Mouse (Mus musculus) midbrain, embryonic 16.5 days (tissue): ENCODE data around the gene Rcor2. TPM values are rescaled to one million over a fixed set of nuclear protein-coding genes. Genes with fewer than 3 reads are reported as not detected.
A peak's percentile ranks its signal among the peaks of the same experiment; 100 is the strongest.

Source experiments
- ATAC-seq: fragments of 200-750 bp; cut with Nextera tagmentation; 2 replicates; pipeline ENCODE4 v1.8.0; 2017; ENCODE audit warnings: moderate TSS enrichment
- H3K27ac ChIP-seq: fragments of 300-500 bp; sonication (generic); 2 replicates; pipeline ENCODE4 v1.5.1; 2014; ENCODE audit warnings: mild to moderate bottlenecking, low read length, mixed read lengths
- H3K27me3 ChIP-seq: fragments of 300-500 bp; sonication (generic); 2 replicates; pipeline ENCODE4 v1.6.1; 2014; ENCODE audit warnings: low read depth, low read length, mixed read lengths; ENCODE audit not compliant: control insufficient read depth, insufficient read depth
- H3K36me3 ChIP-seq: fragments of 300-500 bp; sonication (generic); 2 replicates; pipeline ENCODE4 v1.6.1; 2014; ENCODE audit warnings: mild to moderate bottlenecking, low read length, moderate library complexity, mixed read lengths; ENCODE audit not compliant: control insufficient read depth, insufficient read depth
- H3K4me1 ChIP-seq: fragments of 300-500 bp; sonication (generic); 2 replicates; pipeline ENCODE4 v1.6.1; 2014; ENCODE audit warnings: mild to moderate bottlenecking, low read length, mixed read lengths; ENCODE audit not compliant: control insufficient read depth, insufficient read depth
- H3K4me2 ChIP-seq: fragments of 300-500 bp; sonication (generic); 2 replicates; pipeline ENCODE4 v1.6.1; 2014; ENCODE audit warnings: mild to moderate bottlenecking, low read length, mixed read lengths
- H3K4me3 ChIP-seq: fragments of 300-500 bp; sonication (generic); 2 replicates; pipeline ENCODE4 v1.5.1; 2014; ENCODE audit warnings: low read depth, mild to moderate bottlenecking, low read length, moderate library complexity, mixed read lengths
- H3K9ac ChIP-seq: fragments of 300-500 bp; sonication (generic); 2 replicates; pipeline ENCODE4 v1.6.1; 2014; ENCODE audit warnings: low read depth, low read length, mixed read lengths
- H3K9me3 ChIP-seq: fragments of 300-500 bp; sonication (generic); replicated peaks from 2 replicates; pipeline ENCODE4 v1.6.1; 2014; ENCODE audit warnings: mild to moderate bottlenecking, low read length, mixed read lengths; ENCODE audit not compliant: control insufficient read depth, poor library complexity, severe bottlenecking
- WGBS: fragments of 180-500 bp; shearing (Covaris S2); extraction: QIAGEN DNeasy Blood & Tissue Kit; methylation state at CpG from one replicate; pipeline ENCODE4 v1.1.7; 2014; 5-methylcytosine and 5-hydroxymethylcytosine counted together
- polyA plus RNA-seq: library from polyadenylated mRNA; unstranded; fragments of >200 nt; fragmentation: Nextera tagmentation; extraction: Ambion mirVana; gene quantifications from 2 replicates; pipeline ENCODE4 v1.2.1, GENCODE M21; 2015

Rcor2 gene
- polyA plus RNA-seq, 1 experiment from 2014 or later, result 17.9 TPM

- Histone ChIP-seq H3K36me3 (no peaks in the 10 kb centered on the region), H3K27me3 (no peaks in the 10 kb centered on the region), H3K4me2 (no peak overlapping the region), H3K4me1 (peaks cover 15% of the 10 kb centered on the region), H3K9me3 (no peaks in the 10 kb centered on the region), H3K27ac (no peak overlapping the region), H3K4me3 (no peak overlapping the region), H3K9ac (no peak overlapping the region)
- 92% methylated on average over 3 of the region's 3 CpGs for WGBS
- ATAC-seq, result no peak
Observed at GRCm38 (mm10) chr19:7261964-7262363, 5.2 kb upstream of the Rcor2 start.

DNA sequence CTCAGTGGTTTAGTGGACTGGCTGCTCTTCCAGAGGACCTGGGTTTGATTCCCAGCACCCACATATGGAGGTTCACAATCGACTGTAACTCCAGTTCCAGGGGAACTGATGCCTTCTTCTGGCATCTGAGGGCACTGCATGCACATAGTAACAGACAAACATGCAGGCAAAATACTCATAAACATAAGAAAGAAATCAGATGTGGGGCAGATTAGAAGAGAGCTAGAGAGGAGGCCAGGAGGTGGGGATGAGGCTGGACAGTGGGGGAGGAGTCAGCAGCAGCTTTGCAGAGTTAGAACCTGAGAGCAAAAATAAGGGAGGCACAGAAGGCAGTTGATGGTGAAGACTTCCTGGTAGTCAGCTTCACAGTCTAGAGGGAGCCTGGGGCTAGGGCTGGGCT lies 4.5 kb upstream of the Rcor2 start:
- no peaks in the 10 kb centered on the region for H3K9me3 ChIP-seq
- ATAC-seq, result no peak
- no peaks in the 10 kb centered on the region for H3K36me3 ChIP-seq
- WGBS, result 96% methylated on average over 1 of the region's 1 CpGs
- no peak overlapping the region for H3K4me3 ChIP-seq
- no peak overlapping the region for H3K27ac ChIP-seq
- peaks cover 21% of the 10 kb centered on the region for H3K4me1 ChIP-seq
- no peak overlapping the region for H3K9ac ChIP-seq
- no peaks in the 10 kb centered on the region for H3K27me3 ChIP-seq
- no peak overlapping the region for H3K4me2 ChIP-seq

DNA sequence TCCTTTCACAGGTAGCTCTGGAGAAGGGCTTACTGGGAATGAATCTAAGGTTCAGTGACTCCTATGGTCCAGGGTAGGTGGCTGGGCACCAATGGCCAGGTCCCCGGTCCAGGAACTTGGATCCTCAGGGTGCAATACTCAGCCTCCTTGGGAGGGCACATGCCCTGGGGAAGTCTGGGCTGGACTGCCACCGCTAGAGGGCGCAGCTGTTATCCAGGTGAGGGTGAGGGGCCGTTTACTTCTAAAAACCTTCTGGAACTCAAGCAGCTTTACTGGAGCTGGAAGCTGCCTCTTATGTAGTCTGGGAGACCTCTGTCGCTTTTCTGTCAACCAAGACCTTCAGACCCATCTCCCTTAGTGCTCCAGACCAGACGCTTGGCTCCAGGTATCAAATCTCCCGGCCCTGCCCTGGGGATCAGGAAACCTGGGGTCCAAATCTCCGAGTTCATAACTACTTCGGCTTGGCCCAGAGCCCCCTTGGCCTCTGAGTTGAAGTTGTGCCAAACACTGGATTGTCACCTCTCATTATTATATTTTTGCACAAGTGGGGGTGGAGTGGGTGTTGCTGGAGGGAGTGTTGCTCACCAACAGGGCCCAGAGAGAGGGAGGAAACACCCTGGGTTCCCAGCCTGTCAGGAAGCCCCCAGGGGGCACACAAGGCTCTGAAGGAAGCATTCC lies 2.9 kb upstream of the Rcor2 start:
- Histone ChIP-seq H3K4me1 (peaks cover 27% of the 10 kb centered on the region), H3K9me3 (no peaks in the 10 kb centered on the region), H3K9ac (no peak overlapping the region), H3K4me2 (no peak overlapping the region), H3K4me3 (no peak overlapping the region), H3K27ac (no peak overlapping the region), H3K36me3 (no peaks in the 10 kb centered on the region), H3K27me3 (no peaks in the 10 kb centered on the region)
- ATAC-seq, result no peak
- 20% methylated on average over 9 of the region's 9 CpGs for whole genome bisulfite sequencing

- no peaks in the 10 kb centered on the region for H3K36me3 ChIP-seq
- H3K4me1 ChIP-seq, result peaks cover 32% of the 10 kb centered on the region
- 12% methylated on average over 5 of the region's 6 CpGs for WGBS
- ATAC-seq, result no peak
- H3K4me3 ChIP-seq, result no peak overlapping the region
- H3K9ac ChIP-seq, result no peak overlapping the region; the same call in 1 of the 2 replicates
- H3K27me3 ChIP-seq, result no peaks in the 10 kb centered on the region
- no peak overlapping the region for H3K4me2 ChIP-seq
- H3K27ac ChIP-seq, result peak overlapping the region; percentile 93
- no peaks in the 10 kb centered on the region for H3K9me3 ChIP-seq
Observed at GRCm38 (mm10) chr19:7264766-7265331, 2.3 kb upstream of the Rcor2 start.

- no peak overlapping the region for H3K4me2 ChIP-seq
- ATAC-seq, result no peak
Observed at GRCm38 (mm10) chr19:7265478-7266191, 1.5 kb upstream of the Rcor2 start.

DNA sequence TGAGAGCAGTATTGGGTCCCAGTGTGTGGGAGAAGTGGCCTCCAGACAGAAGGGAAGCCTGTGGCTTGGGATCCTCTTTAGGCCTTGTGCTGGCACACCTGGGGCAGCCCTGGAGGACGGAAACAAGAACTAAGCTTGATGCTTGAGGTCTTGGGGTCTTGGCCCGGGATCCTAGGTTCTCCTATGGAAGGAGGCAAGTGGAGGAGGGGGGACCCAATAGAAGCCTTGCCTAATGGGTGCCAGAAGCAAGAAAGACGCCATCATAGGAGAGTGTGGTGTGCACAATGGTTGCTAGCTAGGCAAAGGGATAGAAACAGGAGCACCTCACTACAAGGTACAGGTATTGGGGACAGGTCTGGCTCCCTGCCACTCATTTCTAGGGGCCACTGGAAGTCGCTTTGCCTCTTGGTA lies 699 bp upstream of the Rcor2 start:
- H3K9me3 ChIP-seq, result no peaks in the 10 kb centered on the region
- H3K4me2 ChIP-seq, result peak overlapping the region; percentile 64; the same call in 1 of the 2 replicates
- WGBS, result 25% methylated on average over 4 of the region's 4 CpGs
- peaks cover 45% of the 10 kb centered on the region for H3K4me1 ChIP-seq
- H3K27me3 ChIP-seq, result no peaks in the 10 kb centered on the region
- no peak overlapping the region; the same call in 1 of the 2 replicates for H3K9ac ChIP-seq
- no peak for ATAC-seq
- no peaks in the 10 kb centered on the region for H3K36me3 ChIP-seq
- no peak overlapping the region for H3K4me3 ChIP-seq
- H3K27ac ChIP-seq, result peak overlapping the region; percentile 93

More at GRCm38 (mm10) chr19:7265478-7266191, 1.5 kb upstream of the Rcor2 start:
- peak overlapping the region; percentile 93 for H3K27ac ChIP-seq
- peak overlapping the region; percentile 43 for H3K9ac ChIP-seq
- no peaks in the 10 kb centered on the region for H3K9me3 ChIP-seq
- H3K36me3 ChIP-seq, result no peaks in the 10 kb centered on the region
- H3K4me3 ChIP-seq, result no peak overlapping the region
- H3K27me3 ChIP-seq, result no peaks in the 10 kb centered on the region
- WGBS, result 11% methylated on average over 14 of the region's 14 CpGs
- peaks cover 40% of the 10 kb centered on the region for H3K4me1 ChIP-seq

- peaks cover 49% of the 10 kb centered on the region for H3K4me1 ChIP-seq
- peak; percentile 61 for ATAC-seq
Observed at GRCm38 (mm10) chr19:7267781-7268721, 926 bp downstream of the Rcor2 start.

GRCm38 (mm10) chr19:7268722-7269090 lies 1.6 kb downstream of the Rcor2 start:
- Histone ChIP-seq H3K36me3 (peaks cover 10% of the 10 kb centered on the region), H3K4me2 (peak overlapping the region; percentile 64), H3K4me3 (peak overlapping the region; percentile 60), H3K9me3 (no peaks in the 10 kb centered on the region), H3K9ac (peak overlapping the region; percentile 85), H3K27me3 (no peaks in the 10 kb centered on the region), H3K4me1 (peaks cover 49% of the 10 kb centered on the region), H3K27ac (peak overlapping the region; percentile 93)
- ATAC-seq, result peak; percentile 22
- WGBS, result under 1% methylated on average over 30 of the region's 30 CpGs

More at GRCm38 (mm10) chr19:7267781-7268721, 926 bp downstream of the Rcor2 start:
- Histone ChIP-seq H3K4me3 (peak overlapping the region; percentile 60), H3K4me2 (peak overlapping the region; percentile 64), H3K27me3 (no peaks in the 10 kb centered on the region), H3K9me3 (no peaks in the 10 kb centered on the region), H3K9ac (peak overlapping the region; percentile 85), H3K36me3 (peaks cover 4% of the 10 kb centered on the region; the same call in 1 of the 2 replicates), H3K27ac (peak overlapping the region; percentile 93)
- under 1% methylated on average over 58 of the region's 97 CpGs for WGBS
